Mouse (Mus musculus) lung, adult 2 months (tissue): Measurements from ENCODE around the gene Crabp2. TPM values are rescaled to one million over a fixed set of nuclear protein-coding genes. Genes with fewer than 3 reads are reported as not detected.
A peak's percentile ranks its signal among the peaks of the same experiment; 100 is the strongest.

Experiments used
- DNase-seq: peaks from one replicate; pipeline ENCODE4 v3.0.0; 2022
- H3K4me1 ChIP-seq: fragments of 200-500 bp; 2 replicates; pipeline ENCODE4 v1.6.1; 2011; ENCODE audit warnings: low read length; ENCODE audit not compliant: control insufficient read depth, insufficient read depth
- H3K4me3 ChIP-seq: fragments of 200-500 bp; replicated peaks from 2 replicates; pipeline ENCODE3; 2011; ENCODE audit warnings: low read depth, mild to moderate bottlenecking, control low read depth, low read length; ENCODE audit errors: extremely low read depth
- CTCF ChIP-seq: fragments of 200-500 bp; IDR thresholded peaks from 2 replicates; pipeline ENCODE4 v1.5.1; 2011; ENCODE audit warnings: mild to moderate bottlenecking, low read length, control low read depth; ENCODE audit not compliant: insufficient read depth
- POLR2A ChIP-seq: fragments of 200-500 bp; IDR thresholded peaks from 2 replicates; pipeline ENCODE4 v1.6.1; 2011; ENCODE audit warnings: low read depth, mild to moderate bottlenecking, control low read depth, low read length, borderline replicate concordance; ENCODE audit errors: extremely low read depth
- WGBS: fragments of 180-500 bp; shearing (Covaris S2); methylation state at CpG from one replicate; pipeline ENCODE4 v1.1.7; 2018; 5-methylcytosine and 5-hydroxymethylcytosine counted together
- polyA plus RNA-seq: library from polyadenylated mRNA; depleted of rRNA; stranded (reverse); fragments of >200 nt; gene quantifications from 2 replicates; pipeline ENCODE4 v1.2.3, GENCODE M21; 2012

Crabp2 gene
- polyA plus RNA-seq, 1 experiment: 15.1 TPM

GRCm38 (mm10) chr3:87988068-87988467, 39.6 kb downstream of the Crabp2 start:
- DNase-seq: no peak
- H3K4me3 ChIP-seq: no peak overlapping the region
- TF ChIP-seq POLR2A (no peak), CTCF (no peak)
- 12% methylated on average over 15 of the region's 15 CpGs for WGBS
- peaks cover 28% of the 10 kb centered on the region for H3K4me1 ChIP-seq

DNA sequence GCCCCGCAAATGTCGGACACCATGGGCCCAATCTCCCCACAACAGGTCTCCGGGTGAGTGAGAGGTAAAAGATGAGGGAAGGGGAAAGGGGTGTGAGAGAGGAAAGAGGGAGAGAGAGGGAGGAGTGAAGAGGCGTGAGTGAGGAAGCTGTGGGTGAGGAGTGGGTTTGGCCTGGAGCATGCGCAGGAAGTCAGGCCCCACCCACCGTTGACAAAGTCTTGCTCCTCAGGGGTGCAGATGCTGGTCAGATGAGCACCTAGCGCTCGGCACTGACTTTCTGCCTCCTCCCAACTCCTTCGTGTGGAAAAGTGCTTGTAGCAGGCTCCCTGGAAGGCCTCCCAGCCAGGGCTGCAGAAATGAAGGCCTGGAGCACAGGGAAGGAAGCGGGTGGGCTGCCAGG, 41.5 kb downstream of the Crabp2 start:
- DNase-seq: no peak
- Histone ChIP-seq H3K4me3 (no peak overlapping the region), H3K4me1 (peaks cover 18% of the 10 kb centered on the region)
- WGBS: 35% methylated on average over 10 of the region's 10 CpGs
- no peak for TF ChIP-seq CTCF
- TF ChIP-seq POLR2A: no peak

DNA sequence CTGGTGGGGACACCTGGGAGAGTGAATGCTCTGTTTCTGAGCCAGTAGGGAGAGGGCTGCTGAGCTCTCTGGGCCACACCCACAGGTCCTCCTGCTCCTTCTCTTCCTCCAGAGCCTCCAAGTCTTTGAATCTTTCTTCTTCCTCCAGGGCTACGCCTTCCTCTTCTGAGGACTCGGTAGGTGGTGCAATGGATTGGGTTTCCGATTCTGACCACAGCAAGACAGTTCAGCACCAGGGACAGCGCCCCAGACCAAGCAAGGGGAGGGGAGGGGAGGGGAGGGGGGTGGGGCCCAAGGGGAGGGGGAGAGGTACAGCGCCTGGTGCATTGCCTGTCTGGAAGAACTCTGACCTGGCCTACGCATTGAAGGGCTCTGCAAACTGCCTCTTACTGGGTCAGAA, 45.0 kb downstream of the Crabp2 start:
- no peaks in the 10 kb centered on the region for H3K4me1 ChIP-seq
- no peak overlapping the region for H3K4me3 ChIP-seq
- DNase-seq: no peak
- WGBS: 6% methylated on average over 5 of the region's 6 CpGs
- TF ChIP-seq POLR2A (no peak), CTCF (no peak)

- Histone ChIP-seq H3K4me3 (no peak overlapping the region), H3K4me1 (0 out of 2 replicates have a peak, but pooled peaks cover 2% of the 10 kb centered on the region)
- TF ChIP-seq CTCF (no peak), POLR2A (no peak)
- DNase-seq: no peak
- 33% methylated on average over 11 of the region's 11 CpGs for WGBS
Observed at GRCm38 (mm10) chr3:87995331-87995730, 46.9 kb downstream of the Crabp2 start.

GRCm38 (mm10) chr3:87996401-87996800, 47.9 kb downstream of the Crabp2 start:
- Histone ChIP-seq H3K4me1 (0 out of 2 replicates have a peak, but pooled peaks cover 2% of the 10 kb centered on the region), H3K4me3 (no peak overlapping the region)
- TF ChIP-seq POLR2A: no peak
- TF ChIP-seq CTCF: no peak
- WGBS: 7% methylated on average over 15 of the region's 15 CpGs
- no peak for DNase-seq

DNA sequence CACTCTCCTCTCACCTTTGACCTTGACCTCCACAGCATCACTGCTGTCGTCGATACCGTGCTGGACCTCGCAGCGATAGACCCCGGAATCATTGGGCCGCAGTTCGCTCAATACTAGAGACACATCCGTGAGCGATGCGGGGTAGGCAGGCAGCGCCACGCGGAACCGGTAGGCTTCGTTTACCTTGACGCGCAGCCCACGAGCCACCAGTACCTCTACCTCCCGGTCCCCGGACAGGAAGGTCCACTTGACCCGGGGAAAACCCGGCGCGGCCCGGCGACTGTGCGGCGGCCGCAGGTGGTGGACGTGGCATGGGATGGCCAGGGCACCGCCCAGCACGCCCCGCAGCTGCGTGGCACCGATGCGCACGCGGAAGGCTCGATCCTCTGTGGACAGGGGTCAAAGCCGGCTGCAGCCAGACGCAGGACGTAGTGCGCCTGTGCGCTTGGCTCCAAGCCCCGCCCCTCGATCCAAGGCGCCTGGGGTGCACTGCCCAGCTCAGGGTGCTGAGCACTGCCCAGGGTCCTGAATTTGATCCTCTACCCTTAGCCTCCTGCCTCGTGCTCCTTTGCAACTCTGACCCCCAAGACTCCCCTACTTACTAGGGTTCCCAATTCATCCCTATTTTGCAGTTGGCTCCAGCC, 48.6 kb downstream of the Crabp2 start:
- peak overlapping the region; percentile 6 for H3K4me3 ChIP-seq
- 1% methylated on average over 49 of the region's 49 CpGs for WGBS
- 0 out of 2 replicates have a peak, but pooled peaks cover 2% of the 10 kb centered on the region for H3K4me1 ChIP-seq
- DNase-seq: no peak
- TF ChIP-seq CTCF (no peak), POLR2A (no peak)

GRCm38 (mm10) chr3:87998747-87999146, 50.3 kb downstream of the Crabp2 start:
- no peak for DNase-seq
- TF ChIP-seq POLR2A (no peak), CTCF (no peak)
- no peak overlapping the region for H3K4me3 ChIP-seq
- WGBS: 1% methylated on average over 7 of the region's 7 CpGs
- H3K4me1 ChIP-seq: 0 out of 2 replicates have a peak, but pooled peaks cover 2% of the 10 kb centered on the region

DNA sequence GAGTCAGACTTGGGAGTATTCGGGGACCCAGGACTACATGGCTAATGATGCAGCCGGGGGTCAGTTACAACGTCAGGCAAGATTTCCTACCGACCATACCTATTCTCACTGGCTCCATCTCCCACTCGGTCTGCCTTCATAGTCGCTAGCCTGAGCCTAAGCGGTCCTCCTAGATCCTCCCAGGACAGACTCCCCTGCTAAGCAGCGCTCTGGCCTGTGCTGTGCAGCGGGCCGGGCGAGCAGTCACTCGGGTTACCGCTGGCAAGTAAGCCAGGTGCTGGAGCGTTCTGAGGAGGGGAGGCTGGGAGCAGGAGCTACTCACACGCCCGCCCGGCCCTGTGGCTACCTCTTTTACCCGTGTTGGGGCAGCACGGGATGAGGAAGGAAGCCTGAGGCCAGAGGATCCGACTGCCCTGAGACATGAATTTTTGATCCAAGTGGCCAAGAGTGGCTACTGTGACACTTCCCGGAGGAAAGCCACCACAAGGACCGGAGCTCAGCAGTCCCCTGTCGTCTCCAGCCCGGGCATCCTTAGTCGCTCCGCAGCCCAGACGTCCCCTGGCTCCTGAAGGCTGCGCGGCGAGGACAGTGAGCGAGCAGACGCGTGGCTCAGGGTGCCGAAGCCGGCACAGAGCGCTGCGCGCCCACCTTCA, 50.9 kb downstream of the Crabp2 start:
- TF ChIP-seq CTCF (no peak), POLR2A (no peak)
- WGBS: 2% methylated on average over 38 of the region's 38 CpGs
- H3K4me1 ChIP-seq: 0 out of 2 replicates have a peak, but pooled peaks cover 2% of the 10 kb centered on the region
- no peak overlapping the region for H3K4me3 ChIP-seq
- DNase-seq: no peak

DNA sequence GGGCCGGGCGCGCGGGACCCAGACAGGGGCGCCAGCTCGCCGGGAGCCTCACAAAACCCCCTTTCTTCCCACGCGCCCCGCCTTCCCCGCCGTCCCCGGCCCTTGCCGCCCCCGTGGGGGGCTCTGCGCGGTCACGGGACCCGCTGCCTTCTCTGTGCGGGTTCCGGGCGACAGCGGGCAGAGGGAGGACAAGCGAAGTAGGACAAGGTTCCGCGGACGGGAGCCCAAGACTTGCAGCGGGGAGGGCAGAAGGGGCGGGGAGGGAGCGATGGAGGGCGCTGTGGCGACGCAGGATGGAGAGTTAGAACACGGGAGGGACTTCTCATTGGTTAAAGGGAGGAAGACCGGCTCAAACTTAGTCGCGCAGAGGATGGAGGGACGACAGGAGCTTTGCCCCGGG, 51.7 kb downstream of the Crabp2 start, which contains the start of gene Bcan:
TSS of gene Bcan (minus strand) at position 50 of the 400 bp plus-strand sequence.
- WGBS: under 1% methylated on average over 39 of the region's 39 CpGs
- TF ChIP-seq CTCF (no peak), POLR2A (no peak)
- no peak for DNase-seq
- H3K4me3 ChIP-seq: no peak within 1 kb of the TSS
- H3K4me1 ChIP-seq: 0 out of 2 replicates have a peak, but pooled peaks cover 2% of the 10 kb centered on the region

DNA sequence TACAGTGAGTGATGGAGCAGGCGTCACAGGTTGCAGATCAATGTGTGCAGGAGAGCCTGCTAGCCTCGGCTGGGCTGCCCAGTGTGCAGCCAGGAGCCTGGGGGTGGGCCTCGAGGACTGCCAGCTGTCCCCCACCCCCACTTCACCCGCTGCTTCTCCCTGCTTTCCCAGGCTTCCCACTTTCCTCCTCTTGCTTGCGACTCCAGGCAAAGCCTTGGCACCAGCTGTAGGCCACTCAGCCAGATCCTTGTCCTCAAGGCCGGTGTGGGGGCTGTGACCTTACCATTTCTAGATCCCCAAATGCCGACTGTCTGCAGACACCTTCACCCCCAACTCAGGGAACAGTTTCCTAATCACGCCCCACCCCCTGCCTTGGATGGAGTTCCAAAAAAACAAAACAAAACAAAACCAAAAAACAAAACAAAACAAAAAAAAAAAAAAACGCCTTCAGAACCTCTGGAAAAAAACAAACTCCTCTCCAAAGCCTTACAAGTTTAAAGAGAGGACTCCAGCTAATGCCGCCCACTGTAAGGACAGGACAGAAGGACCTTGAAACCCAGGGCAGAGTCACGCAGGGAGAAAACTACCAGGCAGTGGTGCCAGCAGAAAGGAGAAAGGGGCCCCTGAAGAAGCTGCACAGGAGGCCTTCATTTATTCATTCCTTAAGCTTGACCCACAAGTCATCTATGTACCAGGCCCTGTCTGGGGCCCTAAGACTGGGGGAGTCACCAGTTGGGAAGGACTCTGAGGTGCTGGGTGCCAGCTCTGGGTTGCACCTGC, 52.5 kb downstream of the Crabp2 start:
- TF ChIP-seq CTCF: no peak
- TF ChIP-seq POLR2A: no peak
- Histone ChIP-seq H3K4me3 (no peak overlapping the region), H3K4me1 (0 out of 2 replicates have a peak, but pooled peaks cover 2% of the 10 kb centered on the region)
- 15% methylated on average over 11 of the region's 11 CpGs for WGBS
- DNase-seq: no peak
